Mouse (Mus musculus) CH12.LX (cell line): ENCODE data around the gene Insrr.

Experiments used
- CTCF ChIP-seq, 2 experiments: IDR thresholded peaks in 1 of 2; conservative IDR thresholded peaks in 1 of 2; 2 replicates each; pipeline ENCODE4 v1.5.1; 2011 to 2012; ENCODE audit warnings: low read depth in 2 of 2, low read length in 2 of 2, improper control_type of control experiment in 1 of 2, inconsistent platforms in 1 of 2, mild to moderate bottlenecking in 1 of 2, moderate library complexity in 1 of 2
- ETS1 ChIP-seq: conservative IDR thresholded peaks from 2 replicates; pipeline ENCODE4 v1.6.1; 2012; ENCODE audit warnings: low read depth, mild to moderate bottlenecking, inconsistent platforms, low read length, improper control_type of control experiment, moderate library complexity
- MXI1 ChIP-seq: IDR thresholded peaks from 2 replicates; pipeline ENCODE4 v1.6.1; 2011; ENCODE audit warnings: mild to moderate bottlenecking, low read depth, low read length, improper control_type of control experiment
- POLR2A ChIP-seq: IDR thresholded peaks from 2 replicates; pipeline ENCODE4 v1.6.1; 2011; ENCODE audit warnings: low read depth, mild to moderate bottlenecking, improper control_type of control experiment, low read length

- TF ChIP-seq CTCF (conservative IDR thresholded peaks at IDR 0.05 in 1 of 2, IDR thresholded peaks at IDR 0.05 in 1 of 2; ENCODE audit: low read depth in 2 of 2, low read length in 2 of 2) = no peak
- TF ChIP-seq ETS1 = no peak
- no peak for TF ChIP-seq POLR2A
- TF ChIP-seq MXI1 = no peak
Observed at GRCm38 (mm10) chr3:87758641-87759040, 38.1 kb upstream of the Insrr start.
